Mouse (Mus musculus) inflammation-experienced regulatory T-cells, adult 16 weeks (primary cell): ENCODE data around the gene Tas2r137. TPM values are rescaled to one million over a fixed set of nuclear protein-coding genes. Genes with fewer than 3 reads are reported as not detected.

Experiments used
- polyA plus RNA-seq: library from polyadenylated mRNA; unstranded; fragments of 100-300 nt; shearing (Covaris generic); gene quantifications from one replicate; pipeline ENCODE4 v1.2.1, GENCODE M21; 2017

Gene Tas2r137
- polyA plus RNA-seq: not detected

GRCm38 (mm10) chr6:40490933-40491332 lies at the start of gene Tas2r137:
Tas2r137 (plus strand) TSS chr6:40491233.

GRCm38 (mm10) chr6:40470916-40471719 lies 19.9 kb upstream of the Tas2r137 start, which contains the start of gene Ssbp1:
Ssbp1 (plus strand) TSS chr6:40471352.

GRCm38 (mm10) chr6:40493229-40493628 lies 2.2 kb downstream of the Tas2r137 start, which contains the start of gene Tas2r108:
Tas2r108 (plus strand) TSS chr6:40493529.

GRCm38 (mm10) chr6:40519408-40519807 lies 28.4 kb downstream of the Tas2r137 start, which contains the start of gene Prss37:
Prss37 (minus strand) TSS chr6:40519508.

Other genes with a start within 250 kb of the Tas2r137 start
- 57.8 TPM for gene Agk, start 166.1 kb upstream of the Tas2r137 start, polyA plus RNA-seq
- gene E330009J07Rik, start 55.1 kb upstream of the Tas2r137 start, polyA plus RNA-seq: 8.8 TPM
- gene Wee2, start 52.1 kb upstream of the Tas2r137 start, polyA plus RNA-seq: 0.10 TPM
- gene Ssbp1, start 19.9 kb upstream of the Tas2r137 start, polyA plus RNA-seq: 144 TPM
- not detected for gene Tas2r108, start 2.3 kb downstream of the Tas2r137 start, polyA plus RNA-seq
- not detected for gene Prss37, start 28.3 kb downstream of the Tas2r137 start, polyA plus RNA-seq
- not detected for gene Olfr461, start 63.8 kb downstream of the Tas2r137 start, polyA plus RNA-seq
- not detected for gene Olfr460, start 78.3 kb downstream of the Tas2r137 start, polyA plus RNA-seq
- gene Clec5a, start 94.6 kb downstream of the Tas2r137 start, polyA plus RNA-seq: not detected
- not detected for gene Tas2r138, start 122.1 kb downstream of the Tas2r137 start, polyA plus RNA-seq
- gene Mgam, start 137.6 kb downstream of the Tas2r137 start, polyA plus RNA-seq: 0.09 TPM